Mouse (Mus musculus) fibroblast of lung, adult 2 months (primary cell): ENCODE data around the gene Csrnp1.
"Not testable (repeated sequence)": the region's sequence is repeated elsewhere in the genome, so short reads cannot be mapped to it uniquely, and the experiment has no call there.

Source experiments
- DNase-seq: peaks from one replicate; pipeline ENCODE4 v3.0.0-alpha.2; 2011; ENCODE audit warnings: low read depth

Csrnp1 gene

GRCm38 (mm10) chr9:119984536-119985011 is at the start of gene Csrnp1:
Gene Csrnp1 (minus strand): TSS chr9:119984658.
- no peak for DNase-seq

DNA sequence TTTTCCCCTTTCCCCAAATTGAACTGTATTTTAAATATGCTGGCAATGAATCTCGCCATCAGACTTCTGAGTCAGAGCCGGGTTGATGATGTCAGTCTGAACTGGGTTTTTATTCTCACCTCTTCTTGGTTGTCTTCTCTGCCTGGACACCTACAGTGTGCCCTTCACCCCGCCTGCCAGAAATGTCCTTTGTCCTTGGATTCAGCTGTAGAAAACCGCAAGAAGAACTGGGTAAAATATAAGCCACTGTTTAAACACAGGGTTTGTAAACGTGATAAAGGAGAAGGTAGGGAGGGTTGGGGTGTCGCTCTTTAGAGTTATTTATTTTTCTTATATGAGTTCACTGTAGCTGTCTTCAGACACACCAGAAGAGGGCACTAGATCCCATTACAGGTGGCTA is 48.3 kb upstream of the Csrnp1 start:
- no peak for DNase-seq

DNA sequence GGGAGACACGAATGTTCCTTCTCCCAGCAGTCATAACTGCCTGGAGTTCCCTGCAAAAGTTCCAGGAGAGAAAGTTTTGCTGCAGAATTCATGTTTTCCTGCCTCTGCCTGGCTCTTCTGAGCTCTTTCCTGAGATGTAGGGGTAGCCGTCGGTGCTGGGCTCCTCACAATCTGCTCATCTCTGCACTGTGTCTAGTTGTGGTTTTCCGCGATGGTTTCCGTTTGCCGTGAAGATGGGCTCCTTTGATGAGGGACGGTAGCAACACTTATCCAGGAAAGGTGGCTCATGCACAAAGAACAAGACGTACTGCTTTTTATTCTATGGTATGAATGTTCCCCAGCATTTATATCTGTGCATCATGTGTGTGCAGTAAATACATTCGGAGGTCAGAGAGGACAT is 46.0 kb upstream of the Csrnp1 start:
- no peak for DNase-seq

- no peak for DNase-seq
Observed at GRCm38 (mm10) chr9:120029880-120030279, 45.4 kb upstream of the Csrnp1 start.

GRCm38 (mm10) chr9:120027401-120028151 is 43.1 kb upstream of the Csrnp1 start:
- peak; percentile 65 for DNase-seq

GRCm38 (mm10) chr9:120024625-120025024 is 40.2 kb upstream of the Csrnp1 start:
- DNase-seq: no peak

GRCm38 (mm10) chr9:120024171-120024570 is 39.7 kb upstream of the Csrnp1 start:
- no peak for DNase-seq

- DNase-seq: no peak
Observed at GRCm38 (mm10) chr9:120023086-120023811, 38.8 kb upstream of the Csrnp1 start, which contains the start of gene Xirp1. Gene Xirp1 (minus strand): TSS chr9:120023598.

DNA sequence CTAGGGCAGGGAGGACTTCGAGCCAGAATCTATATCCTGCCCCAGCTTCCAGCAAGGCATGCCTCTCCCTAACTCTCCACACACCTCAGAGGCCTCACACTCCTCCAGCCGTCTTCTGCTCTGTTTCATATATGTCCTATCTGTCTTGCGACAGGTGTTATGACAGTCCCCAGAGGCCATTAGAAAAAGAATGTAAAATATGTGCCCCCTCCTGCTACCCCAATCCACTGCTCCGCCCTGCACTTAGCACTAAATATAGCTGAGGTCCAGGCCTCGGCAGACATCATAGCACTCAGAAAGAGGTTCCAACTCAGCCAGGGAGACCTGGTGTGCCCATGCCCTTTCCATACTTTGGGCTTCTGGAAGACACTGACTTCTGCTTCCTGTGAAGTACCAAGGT is 36.7 kb upstream of the Csrnp1 start:
- DNase-seq: no peak

- peak; percentile 67 for DNase-seq
Observed at GRCm38 (mm10) chr9:120020285-120020890, 35.9 kb upstream of the Csrnp1 start.

- no peak for DNase-seq
Observed at GRCm38 (mm10) chr9:120016956-120017355, 32.5 kb upstream of the Csrnp1 start.

- DNase-seq: no peak
Observed at GRCm38 (mm10) chr9:120014828-120015227, 30.4 kb upstream of the Csrnp1 start.

GRCm38 (mm10) chr9:120013251-120013820 is 28.9 kb upstream of the Csrnp1 start:
- DNase-seq: no peak

GRCm38 (mm10) chr9:120012781-120013180 is 28.3 kb upstream of the Csrnp1 start:
- DNase-seq: peak; percentile 53

DNA sequence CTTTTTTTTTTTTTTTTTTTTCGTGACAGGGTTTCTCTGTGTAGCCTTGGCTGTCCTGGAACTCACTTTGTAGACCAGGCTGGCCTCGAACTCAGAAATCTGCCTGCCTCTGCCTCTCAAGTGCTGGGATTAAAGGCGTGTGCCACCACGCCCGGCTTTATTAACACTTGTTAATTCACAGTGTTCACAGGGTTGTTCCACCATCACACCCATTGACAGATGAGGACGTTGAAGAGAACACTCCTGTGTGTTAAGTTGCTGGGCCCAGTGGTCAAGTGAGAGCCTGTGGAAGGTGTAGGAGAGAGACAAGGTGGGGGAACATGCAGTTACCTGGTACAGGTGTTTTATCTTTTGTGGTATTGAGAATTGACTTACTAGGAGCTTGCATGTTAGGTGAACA is 27.7 kb upstream of the Csrnp1 start:
- not testable (repeated sequence) for DNase-seq

- DNase-seq: peak; percentile 91
Observed at GRCm38 (mm10) chr9:120011533-120011932, 27.1 kb upstream of the Csrnp1 start.

DNA sequence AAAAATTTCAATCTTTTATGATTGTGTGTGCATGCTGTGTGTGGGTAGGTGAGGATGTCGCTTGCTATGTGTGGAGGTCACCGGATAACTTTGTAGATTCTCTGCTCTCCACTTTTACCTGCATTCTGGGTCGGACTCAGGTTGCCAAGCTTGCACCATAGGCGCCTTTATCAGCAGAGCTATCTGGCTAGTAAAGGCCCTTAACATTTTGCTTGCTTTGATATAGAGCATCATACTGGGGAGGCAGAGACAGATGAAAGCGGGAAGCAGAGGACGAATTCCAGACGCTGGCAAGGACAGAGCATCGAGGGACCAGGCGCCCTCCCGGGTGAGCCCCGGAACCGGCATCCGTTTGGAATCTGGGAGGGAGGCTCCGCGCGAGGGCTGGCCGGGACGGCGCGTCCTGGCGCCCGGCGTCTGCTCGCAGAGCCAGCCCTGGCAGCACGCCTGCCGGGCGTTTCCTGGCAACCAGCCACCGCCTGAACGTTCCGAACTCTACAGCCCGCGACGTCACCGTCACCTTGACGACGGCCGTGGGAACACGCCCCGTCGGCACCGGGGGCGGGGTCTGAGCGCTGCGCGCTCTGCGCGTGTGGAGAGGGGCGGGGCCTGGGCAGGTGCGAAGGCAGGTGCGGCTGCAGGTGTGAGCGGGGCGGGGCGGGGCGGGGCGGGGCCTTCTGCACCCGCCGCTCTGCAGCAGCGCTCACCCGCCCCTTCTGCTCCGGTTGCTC is 26.5 kb upstream of the Csrnp1 start:
- DNase-seq: peak; percentile 80

- DNase-seq: no peak
Observed at GRCm38 (mm10) chr9:120009871-120010270, 25.4 kb upstream of the Csrnp1 start.

GRCm38 (mm10) chr9:120009226-120009841 is 24.9 kb upstream of the Csrnp1 start:
- DNase-seq: no peak

DNA sequence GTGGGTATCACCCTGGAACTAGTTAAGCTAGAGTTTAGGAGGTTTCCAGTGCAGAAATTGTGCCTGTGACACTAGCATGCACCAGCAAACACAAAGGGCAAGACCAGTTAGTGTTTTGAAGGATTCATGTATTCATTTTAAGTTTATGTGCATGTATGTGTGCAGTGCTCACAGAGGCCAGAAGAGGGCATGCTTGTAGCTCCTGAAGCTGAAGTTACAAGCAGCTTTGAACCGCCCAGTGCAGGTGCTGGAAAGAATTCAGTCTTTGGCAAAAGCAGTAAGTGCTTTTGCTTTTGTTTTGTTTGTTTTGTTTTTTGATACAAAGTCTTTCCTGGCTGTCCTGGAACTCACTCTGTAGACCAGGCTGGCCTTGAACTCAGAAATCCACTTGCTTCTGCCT is 23.4 kb upstream of the Csrnp1 start:
- no peak for DNase-seq

- DNase-seq: no peak
Observed at GRCm38 (mm10) chr9:120005936-120006335, 21.5 kb upstream of the Csrnp1 start.
